Mouse (Mus musculus) embryo, embryonic 10.5 days (tissue): ENCODE data around the gene Plppr5.

ENCODE experiments used
- DNase-seq: peaks from one replicate; pipeline ENCODE4 v3.0.0-alpha.2; 2015; ENCODE audit warnings: low spot score

Gene Plppr5

DNA sequence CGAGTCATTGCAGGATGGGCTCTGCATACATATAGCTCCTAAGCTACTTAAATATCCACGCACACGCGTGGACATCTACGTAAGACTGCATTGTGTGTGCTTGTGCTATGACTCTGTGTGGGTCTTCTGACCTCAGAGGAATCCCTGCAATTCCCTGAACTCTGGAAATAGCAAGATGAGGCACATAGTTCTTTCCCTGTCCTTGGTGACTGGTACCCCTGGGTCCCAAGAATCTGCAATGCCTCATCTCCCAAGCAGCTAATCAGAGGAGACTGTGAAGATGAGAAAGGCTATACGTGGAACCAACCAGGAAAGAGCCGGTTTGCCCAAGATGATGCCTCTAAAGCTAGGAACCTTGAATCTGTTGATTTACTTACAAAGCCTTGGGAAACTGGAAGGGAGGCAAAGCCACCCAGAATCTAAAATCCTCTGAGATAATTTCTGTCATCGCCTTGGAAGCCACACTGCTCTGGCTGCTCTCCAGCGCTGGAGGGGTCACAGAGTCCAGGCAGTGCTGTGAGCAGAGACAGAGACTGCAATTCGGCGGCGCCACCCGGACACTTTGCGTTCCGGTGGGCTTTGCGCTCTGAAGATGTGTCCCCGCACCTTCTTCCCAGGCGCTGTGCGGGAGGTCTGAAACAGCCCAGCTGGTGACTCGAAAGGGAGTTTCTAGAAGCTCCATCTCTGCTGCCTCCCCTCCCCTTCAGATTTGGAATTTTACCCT is at the start of gene Plppr5:
Gene Plppr5, plus strand, starts transcription at position 308 of the 724 bp plus-strand sequence.
- peak; percentile 29 for DNase-seq

DNA sequence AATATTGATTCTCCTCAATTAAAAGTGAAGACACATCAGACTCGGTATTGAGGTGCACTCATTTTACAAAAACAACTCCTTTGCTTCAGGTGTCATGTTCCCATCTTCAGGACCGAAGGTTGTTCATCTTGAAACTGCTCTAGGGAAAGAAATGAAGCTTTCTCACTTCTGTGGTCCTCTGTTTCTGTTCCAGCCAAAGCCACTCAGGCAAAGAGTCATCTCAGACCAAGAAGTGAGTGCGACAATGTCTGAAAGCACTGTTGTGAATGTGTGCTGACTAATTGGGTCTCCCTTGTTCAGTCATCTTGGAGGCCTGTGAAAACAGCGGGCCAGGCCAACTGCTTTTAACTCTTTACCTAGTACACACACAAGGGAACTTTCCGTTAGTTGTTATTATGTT is 24.7 kb upstream of the Plppr5 start:
- DNase-seq: no peak

DNA sequence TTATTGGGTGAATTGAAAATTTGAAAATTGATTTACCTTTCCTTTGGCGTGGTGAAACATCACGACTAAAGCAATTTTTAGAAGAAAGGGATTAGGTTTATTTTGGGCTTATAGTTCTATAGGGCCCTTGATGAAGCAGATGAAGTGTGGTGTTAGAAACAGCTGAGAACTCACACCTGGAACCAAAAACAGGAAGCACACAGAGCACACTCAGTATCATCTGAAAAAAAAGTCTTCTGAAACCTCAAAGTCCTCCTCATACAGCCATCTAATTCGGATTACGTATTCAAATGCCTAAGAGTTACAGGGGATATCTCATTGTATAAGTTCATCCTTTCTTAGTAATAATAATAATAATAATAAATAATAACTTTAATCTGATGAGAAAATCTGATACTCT is 24.1 kb upstream of the Plppr5 start:
- no peak for DNase-seq

DNA sequence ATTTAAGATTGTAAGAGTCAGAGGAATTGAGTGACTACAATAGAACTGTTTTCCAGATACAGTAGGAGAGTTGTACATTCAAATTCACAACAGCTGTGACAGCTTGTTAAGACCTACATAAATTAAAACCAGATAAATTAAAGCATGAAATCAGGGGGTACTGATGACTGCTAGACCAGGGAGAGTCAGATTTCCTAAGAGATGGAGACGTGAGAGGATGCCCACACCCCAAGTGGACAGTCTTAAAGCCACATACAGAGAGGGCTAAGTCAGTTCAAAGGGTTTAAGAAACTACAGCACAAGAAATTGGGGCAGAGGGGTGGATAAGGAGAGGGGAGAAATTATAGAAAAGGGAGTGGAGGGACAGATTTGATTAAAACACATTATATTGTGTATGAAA is 17.7 kb upstream of the Plppr5 start:
- DNase-seq: peak; percentile 14

DNA sequence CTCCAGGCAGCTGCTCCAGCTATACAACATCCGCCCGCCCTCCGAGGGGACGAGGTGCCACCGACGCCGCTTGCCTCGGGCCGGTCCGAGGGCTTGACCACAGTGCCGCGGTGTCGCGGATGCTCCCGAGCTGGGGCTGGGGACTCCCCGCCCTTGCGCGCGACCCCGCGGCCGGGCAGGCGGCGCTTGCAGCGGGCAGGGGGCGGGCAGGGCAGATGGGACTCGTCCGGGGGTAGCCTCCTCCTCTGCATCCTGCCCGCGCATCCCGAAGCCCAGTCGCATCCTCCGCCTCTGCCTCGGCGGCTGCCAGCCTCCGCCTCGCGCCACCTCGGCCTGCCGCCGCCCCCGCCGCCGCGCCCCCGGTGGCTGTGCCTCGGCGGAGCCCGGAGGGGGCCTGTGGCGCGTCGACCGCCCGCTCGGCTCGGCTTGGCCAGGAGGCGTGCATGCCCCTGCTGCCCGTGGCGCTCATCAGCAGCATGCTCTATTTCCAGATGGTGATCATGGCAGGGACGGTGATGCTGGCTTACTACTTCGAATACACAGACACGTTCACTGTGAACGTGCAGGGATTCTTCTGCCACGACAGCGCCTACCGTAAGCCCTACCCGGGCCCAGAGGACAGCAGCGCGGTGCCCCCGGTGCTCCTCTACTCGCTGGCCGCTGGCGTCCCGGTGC is 754 bp downstream of the Plppr5 start:
- peak; percentile 57 for DNase-seq

DNA sequence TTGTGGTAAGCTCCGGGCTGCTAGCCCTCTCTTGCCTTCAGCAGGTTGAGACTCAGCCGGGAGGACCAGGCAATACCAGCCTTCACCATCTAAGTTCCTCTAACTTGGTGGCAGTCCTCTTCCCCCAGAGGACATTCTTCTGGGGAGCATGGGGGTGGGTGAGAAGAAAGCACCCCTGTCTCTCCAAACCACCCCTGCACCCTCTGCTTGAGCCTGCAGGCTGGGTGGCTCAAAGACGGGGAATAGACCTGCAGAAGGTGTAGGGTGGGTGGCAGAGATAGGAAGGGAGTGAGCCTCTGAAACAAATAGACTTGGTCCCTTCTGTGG is 1.3 kb downstream of the Plppr5 start:
- DNase-seq: no peak

DNA sequence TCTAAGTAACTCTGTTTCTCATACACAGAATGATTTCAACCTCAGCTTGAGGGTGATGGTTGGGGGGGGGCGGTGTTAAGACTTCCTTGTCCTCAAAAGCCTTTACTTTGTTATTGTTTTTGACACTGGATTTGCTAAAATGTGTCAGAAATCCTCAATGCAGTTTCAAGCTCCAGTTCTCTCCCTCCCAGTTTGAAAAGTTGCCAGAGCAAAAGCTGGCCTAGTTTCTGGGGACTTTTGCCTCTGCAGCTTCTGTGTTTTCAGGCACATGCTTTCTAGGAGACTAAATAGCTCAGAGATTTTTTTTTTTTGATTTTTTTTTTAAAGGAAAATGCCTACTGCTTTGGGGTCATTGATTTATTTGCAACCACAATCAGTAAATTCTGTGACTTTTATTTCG is 2.7 kb downstream of the Plppr5 start:
- DNase-seq: no peak

DNA sequence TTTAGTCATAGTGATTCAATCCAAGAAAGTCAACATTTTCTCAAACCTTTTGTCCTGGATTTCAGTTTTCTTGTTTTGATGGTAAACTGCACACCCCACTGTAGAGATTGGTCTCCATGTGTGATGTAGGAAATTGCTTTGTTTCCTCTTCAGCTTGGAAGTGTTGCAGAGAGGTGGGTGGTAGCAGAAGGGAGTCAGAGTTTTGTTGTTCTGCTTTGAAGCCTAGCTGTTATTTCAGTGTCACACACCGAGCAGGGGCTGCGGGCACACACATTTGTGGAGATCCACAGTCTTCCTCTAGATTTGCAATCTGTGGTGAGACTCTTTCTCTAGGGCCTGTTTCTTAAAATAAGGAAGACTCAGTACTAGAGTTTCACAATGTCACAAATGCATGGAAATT is 8.0 kb downstream of the Plppr5 start:
- no peak for DNase-seq

DNA sequence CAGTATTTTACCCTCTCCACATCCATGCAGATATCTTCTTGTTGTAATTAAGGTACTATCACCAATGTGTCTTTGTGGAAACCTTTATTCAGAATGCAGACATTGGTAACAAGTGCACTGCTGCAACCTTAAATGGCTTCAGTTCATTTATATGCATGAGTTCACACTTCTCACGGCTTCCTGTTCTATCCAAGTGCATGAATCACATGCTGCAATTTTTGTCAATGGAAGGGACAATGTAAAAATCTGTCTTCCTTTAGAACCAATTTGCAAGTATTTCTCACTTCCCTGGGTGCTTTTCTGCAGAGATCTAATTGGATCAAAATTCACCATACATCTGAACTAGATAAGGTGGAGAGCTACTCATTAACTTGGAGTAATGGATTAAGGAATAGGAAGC is 27.8 kb downstream of the Plppr5 start:
- no peak for DNase-seq

DNA sequence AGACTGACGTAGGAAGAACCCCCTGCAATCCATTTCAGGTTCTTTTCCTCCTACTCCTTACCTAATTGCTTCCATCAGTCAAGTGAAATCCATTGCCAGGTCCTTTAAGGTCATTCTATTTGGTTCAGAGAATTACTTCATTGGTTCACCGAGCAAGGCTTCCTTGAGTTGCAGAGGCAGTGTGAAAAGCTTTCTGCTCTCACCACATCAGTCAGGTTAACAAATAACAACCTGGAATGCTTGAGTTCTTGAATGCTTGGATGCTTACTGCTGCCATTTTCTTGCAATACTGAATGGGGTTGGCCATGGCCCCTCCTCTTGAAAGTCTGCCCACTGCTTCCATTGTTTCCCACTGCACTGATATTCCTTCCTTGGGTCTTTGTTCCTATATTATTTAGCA is 28.8 kb downstream of the Plppr5 start:
- DNase-seq: no peak

DNA sequence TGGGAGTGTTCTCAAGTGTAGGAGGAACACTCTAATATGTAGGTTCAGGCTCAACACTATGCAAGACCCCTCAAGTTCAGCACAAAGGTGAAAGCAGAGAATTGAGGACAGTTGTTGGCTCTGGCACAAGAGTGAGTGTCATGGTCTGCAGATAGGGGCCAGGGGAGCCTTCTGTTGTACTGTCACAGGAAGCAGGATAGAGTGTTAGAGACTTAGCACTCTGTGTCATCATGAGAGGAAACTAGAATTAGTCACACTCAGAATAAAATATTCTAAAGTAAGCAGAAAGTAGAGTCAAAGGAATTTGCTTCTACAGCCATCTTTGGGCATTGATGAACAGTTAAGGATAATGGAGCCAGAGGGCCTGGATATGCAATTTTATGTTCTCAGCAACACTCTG is 31.7 kb downstream of the Plppr5 start:
- no peak for DNase-seq

DNA sequence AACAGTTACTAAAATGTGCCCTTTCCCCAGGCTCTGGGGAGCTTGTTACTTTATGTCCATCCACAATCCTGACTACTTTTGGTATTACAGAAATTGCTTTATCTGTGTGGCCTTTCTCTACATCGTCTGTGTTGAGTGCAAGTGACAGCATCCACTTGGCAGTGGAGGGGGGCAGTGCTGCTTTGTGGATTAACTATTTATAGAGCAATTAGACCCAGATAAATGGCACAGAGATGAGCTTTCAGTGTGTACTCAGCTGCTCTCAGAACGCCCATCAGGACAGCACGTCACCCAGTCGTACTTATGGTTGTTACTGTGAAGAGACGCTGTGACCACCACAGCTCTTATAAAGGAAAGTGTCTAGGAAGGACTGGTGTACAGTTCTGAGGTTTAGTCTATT is 36.8 kb downstream of the Plppr5 start:
- DNase-seq: no peak

DNA sequence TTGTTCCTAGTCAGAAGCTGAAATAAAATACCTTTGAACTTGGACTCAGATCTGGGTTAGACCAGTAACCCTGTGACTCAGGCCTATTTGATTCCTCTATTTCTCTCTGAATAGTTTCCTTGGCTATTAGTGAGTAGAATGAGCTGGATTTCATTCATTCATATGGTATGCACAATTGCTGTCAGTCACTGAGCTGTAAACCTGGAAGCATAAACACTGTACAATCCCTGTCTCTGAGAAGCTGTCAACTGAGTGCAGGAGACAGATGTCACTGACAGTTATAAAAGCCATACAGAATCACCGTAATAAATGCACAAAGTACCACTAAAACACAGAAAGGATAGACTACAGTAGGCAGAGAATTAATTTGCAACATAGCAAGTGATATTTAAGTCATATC is 40.2 kb downstream of the Plppr5 start:
- DNase-seq: no peak

DNA sequence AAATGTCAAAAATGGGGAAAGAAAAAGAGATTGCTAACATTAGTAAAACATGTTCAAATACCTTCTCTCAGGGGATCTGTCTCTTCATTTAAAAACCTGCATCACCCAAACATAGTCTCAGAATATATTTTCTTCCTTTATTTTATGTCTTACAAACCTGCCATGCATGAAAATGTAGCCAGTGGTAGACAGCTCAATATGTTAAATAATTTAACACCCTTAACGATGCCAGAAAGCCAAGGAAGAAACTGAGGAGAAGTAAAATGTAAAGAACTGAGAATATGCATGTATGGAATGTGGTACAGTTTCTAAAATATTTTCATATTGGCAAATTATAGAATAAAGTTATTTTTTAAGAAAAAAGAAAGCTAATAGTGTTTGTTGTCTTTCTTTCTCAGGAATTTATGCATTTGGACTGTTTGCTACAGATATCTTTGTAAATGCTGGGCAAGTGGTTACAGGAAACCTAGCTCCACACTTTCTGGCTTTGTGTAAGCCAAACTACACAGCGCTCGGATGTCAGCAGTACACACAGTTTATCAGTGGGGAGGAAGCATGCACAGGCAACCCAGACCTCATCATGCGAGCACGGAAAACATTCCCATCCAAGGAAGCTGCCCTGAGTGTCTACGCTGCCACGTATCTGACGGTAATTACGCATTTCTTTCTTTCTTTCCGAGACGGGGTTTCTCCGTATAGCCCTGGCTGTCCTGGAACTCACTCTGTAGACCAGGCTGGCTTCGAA is 50.8 kb downstream of the Plppr5 start:
- DNase-seq: no peak

DNA sequence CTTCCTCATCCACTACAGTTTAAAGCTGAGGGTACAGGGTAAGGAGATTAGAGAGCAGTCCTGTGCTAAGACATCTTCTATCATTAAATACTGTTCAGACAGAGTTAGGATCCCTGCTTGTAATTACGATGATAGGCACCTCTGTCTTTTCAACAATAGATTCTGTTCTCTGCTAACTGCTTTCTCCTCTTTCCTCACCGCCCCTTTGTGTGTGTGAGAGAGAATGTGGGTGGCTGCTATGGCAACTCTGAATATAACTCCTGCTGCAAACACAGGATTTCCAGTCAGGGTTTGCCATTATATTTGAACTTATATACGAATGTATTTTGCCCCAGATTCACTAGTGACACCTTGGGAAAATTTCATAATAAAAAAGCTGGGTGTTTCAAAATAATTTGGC is 54.2 kb downstream of the Plppr5 start:
- DNase-seq: peak; percentile 39

DNA sequence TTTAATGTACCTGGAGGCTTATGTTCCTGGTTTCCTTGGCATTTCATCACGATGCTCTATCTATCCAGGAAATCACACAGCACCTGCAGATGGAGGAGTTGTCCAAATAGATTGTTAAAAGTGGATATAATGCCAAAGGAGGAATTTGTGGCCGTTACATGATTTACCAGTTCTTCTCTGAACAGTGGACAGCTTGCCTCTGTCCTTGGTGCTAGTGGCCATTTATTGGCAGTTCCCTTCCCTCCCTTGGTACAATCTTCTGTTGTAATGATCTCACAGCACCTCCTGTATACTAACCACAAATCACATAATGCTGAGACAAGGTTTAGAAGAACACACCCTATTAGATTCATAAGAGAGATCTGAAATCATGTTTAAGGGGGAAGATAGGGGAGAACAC is 55.7 kb downstream of the Plppr5 start:
- DNase-seq: peak; percentile 32

DNA sequence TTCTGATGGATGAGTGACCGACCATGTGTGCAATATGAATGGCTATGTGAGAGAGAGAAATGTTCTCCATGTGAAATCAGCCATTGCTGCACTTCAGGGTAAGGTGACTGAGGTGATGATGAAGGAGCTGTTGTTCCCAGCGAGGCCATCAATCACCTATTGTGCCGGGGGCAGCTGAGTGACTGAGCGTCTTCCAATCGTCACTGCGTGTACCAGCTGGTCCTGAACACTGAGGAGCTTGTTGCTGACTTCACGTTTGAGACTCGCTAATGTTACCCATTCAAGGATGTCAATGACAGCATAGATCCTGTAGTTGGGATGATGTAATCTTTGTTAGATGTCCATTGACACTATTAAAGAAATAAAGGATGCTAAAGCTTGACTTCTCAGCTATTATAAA is 74.0 kb downstream of the Plppr5 start:
- DNase-seq: peak; percentile 23

DNA sequence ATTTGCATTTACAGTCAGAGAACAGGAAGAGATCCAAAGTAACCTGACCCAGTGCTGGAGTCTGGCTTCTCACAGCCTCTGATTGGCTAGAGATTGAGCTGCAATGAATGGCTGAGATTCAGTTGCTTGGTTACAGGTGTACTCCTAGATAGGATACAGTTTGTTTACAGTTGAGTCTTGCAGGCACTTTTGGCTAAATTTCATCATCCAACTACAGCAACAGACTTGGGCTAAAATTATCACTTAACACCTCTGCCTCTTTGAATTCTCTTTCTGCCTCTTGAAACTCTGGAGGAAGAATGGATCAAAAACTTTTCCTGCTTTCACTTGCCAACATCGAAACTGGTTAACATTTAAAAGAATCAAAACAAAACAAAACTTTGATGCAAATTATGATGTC is 89.7 kb downstream of the Plppr5 start:
- DNase-seq: no peak

DNA sequence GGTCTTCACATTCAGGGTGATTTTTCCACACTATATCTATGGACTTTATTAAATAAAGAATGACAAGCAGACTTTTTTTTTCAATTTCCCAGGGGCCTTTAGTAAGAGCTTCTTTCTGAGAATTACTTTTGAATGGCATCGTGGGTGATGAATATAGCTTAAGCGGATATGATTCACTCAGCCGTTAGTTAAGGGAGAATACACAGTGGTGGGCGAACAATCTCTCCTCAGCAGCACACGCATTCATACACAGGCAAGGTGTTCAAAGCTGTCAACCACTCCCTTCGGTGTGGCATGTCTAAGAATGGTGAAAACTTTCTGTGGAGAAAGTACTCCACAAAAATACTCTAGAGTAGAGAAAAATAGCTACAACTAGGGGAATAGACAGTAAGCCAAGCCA is 104.6 kb downstream of the Plppr5 start:
- no peak for DNase-seq

DNA sequence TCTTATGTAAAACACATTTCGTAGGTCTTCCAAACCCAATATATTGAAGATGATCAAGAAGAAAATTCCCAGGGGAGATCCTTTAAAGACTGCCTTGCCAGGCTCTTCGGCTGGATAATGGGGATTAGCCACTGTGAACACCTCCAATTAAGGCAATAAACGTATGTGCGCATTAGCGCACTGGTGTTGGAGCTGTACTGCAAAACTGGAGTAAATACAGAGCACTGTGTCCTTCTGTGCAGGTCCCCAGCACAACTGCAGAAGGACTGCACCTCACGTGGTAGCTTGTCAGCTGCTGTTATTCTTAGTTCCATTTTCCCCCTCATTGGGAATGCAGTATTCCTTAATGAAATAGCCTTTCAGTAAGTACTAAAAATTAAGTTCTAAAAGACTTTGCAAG is 110.0 kb downstream of the Plppr5 start:
- no peak for DNase-seq

DNA sequence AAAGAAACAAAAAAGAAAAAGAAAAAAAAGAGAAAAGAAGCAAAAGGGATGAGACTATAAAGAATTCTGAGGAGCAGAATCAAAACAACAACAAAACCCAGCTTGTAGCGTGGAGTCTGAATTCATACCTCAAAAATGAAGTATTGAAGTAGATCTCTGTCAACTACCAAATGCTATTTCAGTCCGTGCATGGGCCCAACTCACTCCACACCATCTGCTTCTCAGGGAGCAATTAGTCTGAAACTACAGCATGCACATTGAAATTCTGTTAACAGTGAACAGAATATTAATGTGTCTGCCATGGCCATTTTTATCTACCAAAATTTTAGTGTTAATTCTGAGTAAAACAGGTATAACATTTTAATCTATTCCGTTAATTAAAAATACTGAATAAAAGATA is 111.4 kb downstream of the Plppr5 start:
- DNase-seq: no peak

DNA sequence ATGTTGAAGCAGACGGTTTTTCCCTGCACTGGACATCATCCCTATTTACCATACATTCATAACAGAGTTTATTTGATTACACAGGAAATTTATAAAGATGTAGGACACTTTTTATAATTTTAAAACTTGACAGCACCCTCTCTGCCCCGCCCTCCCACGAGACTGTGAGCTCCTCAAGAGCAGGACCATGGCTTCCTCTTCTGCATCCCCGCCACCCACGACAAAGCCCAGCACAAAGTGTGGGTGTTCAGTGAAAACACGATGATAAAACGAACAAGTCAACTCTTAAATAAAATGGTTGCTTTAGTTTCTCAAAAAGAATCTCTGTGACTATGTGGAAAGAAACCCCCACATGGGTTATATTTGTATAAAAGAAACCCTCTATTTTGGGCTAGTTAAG is 112.0 kb downstream of the Plppr5 start:
- DNase-seq: no peak

DNA sequence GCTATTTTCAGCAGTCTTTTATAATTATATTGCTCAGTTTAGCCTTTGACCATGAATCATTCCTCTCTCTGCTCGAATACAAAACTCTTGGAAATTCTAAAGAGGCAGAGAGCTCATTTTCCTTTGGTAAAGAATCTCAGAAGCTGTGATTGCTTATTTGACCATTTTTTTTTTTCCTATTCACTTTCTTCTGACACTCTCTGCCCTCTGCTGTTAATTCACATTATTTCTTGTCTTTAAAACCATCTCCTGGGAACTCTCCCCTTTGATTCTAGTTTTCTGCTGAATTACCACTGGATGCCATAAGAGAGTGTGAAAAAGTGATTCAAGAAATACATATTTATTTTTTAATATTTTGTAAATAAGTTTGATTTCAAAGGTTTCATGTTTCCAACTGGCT is 120.1 kb downstream of the Plppr5 start:
- DNase-seq: no peak

DNA sequence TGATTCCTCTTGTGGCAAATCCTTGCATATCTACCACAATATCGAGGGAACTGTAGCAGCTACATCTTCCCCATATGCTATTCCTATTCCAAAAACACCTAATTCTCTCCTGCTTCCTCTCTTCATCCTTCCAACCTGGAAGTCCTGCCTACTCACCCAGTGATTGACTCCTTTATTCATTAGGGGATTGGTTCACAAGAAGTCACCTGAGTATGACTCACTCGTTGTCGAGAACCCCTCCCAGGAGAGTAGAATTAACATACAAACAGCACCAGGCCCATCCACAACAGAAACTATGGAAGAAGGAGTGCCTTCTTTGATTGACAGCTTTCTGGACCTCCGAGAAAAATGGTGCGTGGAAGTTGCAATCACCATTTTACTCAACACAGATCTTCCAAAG is 121.7 kb downstream of the Plppr5 start:
- no peak for DNase-seq
